Mouse (Mus musculus): ENCODE measurements around the gene Dnmbp.

The Dnmbp gene

DNA sequence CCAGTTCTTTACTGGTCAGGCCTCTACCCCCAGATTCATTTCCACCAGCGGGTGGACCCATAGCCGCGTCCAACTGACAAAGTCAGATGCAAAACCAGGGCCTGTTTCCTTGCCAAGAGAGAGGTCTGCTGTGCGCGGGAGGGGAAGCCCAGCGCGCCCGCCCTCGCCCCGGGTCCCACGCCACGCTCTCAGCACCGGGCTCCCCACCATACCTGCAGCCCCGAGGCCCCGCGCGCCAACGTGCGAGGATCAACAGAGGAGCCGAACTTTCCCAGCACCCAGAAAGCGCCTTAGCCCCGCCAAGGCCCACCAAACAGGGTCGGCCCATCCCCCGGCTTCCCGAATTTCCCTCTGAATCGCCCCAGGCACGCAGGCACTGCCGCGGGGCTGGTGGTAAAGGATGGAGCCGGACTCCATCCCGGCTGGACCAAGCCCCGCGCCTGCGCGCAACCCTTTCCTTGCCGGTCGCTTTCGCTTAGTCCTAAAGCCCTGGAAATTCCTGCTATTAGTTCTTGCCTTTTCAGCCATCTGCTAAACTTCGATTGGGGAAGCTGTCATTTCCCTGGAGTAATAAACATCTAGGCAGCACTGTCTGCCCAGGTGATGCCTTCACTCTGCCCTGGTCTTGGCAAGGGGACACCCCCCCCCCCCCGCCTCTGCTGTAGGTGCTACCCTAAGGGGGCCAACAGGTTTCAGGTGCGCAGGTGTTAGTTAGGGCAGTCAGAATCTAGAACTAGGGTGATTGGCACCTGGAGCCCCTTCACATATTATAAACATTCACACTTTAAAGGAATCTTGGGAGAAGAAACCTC is 60.4 kb downstream of the Dnmbp start:
- in situ Hi-C loops (cut with MboI): no loop called here

DNA sequence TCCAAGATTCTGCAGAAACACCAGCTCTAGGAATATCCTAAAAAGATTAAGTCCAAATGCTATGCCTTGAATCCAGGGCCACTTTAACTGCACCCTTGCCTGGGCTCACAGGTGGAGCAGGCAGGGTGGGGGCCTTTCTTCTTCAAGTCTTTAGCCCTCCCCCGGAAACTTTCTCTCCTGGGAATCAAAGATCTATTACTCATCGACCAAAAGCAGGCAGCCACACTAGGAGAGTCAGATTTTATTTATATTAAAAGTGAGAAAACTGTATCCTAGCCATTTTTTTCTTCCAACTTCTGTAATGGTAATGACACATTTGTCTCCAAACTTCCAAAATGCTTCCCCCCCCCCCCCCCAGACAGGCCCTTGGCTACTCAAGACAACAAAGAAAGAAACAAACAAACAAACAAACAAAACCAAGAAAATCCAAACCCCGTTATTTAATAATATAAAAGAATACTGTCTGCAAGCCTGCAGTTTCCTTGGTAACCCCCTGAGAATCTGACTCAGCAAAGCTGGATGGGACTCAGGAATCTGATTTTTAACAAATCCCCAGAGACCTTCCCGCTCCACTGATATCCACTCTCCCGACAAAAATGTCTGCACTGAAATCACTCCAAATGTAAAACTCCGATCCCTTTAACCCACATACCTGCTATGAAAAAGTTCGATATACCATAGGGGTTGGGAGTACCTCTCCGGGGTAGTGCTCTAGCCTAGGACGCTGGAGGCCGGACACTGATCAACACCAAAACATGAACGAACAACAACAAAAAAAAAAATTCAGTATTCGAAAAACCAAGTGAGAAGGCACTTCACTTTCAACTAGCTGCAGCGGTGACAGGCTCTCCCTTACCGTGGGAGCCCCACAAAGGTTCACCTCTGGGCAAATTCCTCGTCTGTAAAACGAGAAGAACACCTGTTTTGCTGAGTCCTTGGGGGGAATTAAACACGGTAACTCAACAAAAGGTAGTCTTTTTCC is 61.6 kb downstream of the Dnmbp start:
- in situ Hi-C loops (cut with MboI): no loop called here

DNA sequence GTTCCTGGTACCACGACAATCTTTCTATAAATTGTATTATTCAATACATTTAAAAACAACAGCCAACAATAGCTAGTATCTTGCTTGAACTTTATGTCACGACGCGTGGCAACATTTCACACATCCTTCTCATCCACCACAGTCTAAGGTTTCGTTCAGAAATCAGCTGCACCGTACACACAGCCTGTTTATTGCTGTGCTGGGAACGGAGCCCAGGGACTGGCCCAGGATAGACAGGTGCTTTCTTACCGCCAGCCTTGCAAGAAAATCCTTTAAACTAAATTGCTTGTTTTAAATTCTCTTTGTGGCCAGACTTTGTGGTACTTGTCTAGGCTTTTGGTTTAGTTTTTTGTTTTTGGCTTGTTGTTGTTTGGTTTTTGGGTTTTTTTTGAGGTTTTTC is 62.6 kb downstream of the Dnmbp start:
- in situ Hi-C loops (cut with MboI): no loop called here

DNA sequence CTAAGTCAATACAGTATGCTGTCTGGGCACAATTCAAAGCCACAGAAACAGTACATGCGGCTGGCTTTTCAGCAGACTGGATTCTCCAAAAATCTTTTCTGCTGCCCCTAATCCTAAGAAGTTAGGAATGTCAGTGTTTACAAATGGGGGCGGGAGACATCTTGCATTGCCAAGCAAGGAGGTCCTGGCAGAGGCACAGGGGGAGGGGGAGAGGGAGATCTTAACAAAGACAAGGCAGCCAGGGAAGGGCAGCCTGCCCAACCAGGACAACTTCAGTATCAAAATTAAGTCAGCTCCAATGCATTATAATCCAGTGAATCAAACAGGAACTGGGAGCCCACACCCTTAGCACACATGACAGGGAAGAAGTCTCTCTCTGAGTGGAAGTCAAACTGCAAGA is 64.0 kb downstream of the Dnmbp start:
- in situ Hi-C loops (cut with MboI): no loop called here

DNA sequence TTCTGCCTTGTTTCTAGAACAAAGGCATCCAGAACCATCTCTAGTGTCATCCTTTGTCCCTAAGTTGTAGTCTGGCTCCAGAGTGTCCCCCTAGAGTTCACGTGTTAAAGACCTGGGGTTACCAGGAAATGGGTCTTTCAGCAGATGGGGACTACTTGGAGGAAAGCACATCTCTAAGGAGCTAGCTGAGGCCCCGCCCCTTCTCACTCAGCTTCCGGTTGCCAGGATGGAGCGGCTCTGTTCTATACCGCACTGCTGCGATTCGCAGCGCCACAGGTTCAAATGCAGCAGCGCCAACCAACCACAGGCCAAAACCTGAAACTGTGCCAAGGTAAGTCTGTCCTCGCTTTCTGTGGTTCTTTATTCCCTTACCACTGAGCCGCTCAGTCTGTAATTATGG is 65.6 kb downstream of the Dnmbp start:
- in situ Hi-C loops (cut with MboI): no loop called here

GRCm38 (mm10) chr19:43870418-43870817 is 69.6 kb downstream of the Dnmbp start:
- in situ Hi-C loops (cut with MboI): no loop called here

DNA sequence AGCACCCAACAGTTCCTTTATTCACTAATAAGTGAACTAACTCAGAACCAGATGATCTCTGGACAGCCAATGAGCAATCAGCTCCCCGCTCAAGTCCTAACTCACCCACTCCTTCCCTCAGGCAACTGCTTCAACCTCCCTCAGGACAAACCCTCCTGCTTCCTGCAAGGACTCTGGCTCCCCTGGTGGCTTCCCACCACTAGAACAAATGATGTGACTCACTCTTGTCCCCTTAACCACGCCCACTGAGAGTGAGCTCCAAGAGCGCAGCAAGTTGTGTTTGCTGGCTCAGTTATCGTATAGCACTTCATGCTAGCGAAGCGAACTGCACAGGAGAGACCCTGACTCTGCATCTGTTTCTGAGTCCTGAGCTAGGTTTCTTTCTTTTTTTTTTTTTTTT is 82.6 kb downstream of the Dnmbp start:
- in situ Hi-C loops (cut with MboI): no loop called here

GRCm38 (mm10) chr19:43852837-43853545 is 87.0 kb downstream of the Dnmbp start:
- in situ Hi-C loops (cut with MboI): no loop called here

DNA sequence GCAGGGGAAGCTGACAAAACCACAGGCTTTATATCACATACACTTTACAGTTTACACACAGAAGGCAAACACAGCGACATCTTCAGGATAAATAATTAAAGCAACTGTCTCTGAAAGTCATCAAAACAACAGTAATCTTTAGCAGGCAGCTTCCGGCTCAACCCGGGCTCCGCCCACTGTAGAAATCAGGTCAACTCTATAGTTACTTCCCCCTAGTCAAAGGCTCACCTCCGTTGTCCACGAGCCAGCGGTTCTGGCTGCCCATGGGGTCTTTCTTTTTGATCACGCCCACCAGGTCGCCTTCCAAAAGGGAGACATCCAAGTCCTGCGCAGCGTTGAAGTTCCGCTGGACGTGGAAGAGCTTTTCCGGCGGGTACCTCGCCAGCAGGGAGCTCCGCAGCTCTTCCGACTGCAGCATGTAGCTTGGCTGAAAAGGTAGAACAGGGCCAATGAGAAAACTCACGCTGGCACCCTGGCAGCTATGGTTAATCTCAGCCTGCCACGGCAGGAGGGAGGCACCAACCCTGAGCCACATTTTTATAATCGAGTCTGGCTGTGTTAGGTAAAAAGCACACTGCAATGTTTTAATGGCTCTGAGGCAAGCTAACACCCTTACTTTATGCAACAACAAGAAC is 87.9 kb downstream of the Dnmbp start:
- in situ Hi-C loops (cut with MboI): no loop called here

DNA sequence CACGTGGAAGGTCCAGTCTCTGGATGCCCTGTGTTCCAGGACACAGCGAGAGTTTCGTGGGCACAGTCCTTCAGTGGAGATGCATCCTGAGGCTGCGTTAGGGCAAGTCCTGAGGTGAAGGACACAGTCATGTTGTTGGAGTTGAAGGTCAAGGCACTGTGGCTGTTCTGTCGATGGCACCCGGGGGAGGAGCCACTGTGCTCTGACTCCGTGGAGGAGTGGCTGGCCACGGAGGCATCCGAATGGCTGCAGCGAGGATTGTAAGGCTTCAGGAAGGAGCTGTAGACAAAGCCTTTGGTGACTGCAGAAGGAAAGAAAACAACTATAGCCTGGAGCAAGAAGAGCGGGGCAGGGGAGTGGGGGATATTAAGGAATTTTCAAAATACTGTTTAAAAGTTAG is 90.0 kb downstream of the Dnmbp start:
- in situ Hi-C loops (cut with MboI): no loop called here

DNA sequence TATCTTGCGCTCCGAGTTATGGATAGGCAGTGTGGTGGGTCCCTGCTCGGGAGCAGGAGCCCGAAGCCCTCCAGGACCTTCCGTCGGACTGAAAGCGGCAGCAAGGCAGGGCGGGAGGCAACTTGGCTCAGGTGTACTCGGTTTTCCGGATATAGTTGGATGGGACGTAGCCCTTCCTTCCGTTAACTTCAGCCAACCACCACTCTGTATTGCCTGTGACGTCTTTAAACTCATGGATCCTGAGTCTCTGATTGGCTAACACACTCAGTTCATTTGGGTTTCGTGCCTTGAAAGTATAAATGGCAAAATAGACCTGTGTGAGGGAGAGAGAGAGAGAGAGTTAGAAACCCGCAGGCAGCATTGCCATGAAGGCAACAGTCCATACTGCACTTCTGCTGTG is 92.0 kb downstream of the Dnmbp start:
- in situ Hi-C loops (cut with MboI): no loop called here

DNA sequence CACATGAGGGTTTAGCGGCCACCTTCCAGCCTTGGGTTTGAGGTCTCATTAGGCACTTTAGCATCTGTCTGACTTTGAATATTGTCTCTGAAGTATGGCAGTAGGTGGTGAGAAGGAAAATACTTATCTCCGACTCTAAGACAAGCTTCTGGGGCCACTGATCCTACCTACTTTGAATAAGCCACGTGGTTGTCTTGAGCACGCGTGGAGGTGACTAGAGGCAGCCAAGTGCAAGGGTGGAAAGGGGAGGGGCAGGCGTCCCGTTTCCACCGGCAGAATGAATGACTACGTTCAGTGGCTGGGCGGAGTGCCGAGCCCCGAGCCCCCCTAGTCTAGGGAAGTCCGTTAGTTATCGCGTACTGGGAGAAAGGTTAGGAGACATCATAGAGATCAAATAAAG is 92.9 kb downstream of the Dnmbp start:
- in situ Hi-C loops (cut with MboI): no loop called here

- in situ Hi-C loops (cut with MboI): no loop called here
Measured at GRCm38 (mm10) chr19:43845331-43845908, 94.6 kb downstream of the Dnmbp start.

- in situ Hi-C loops (cut with MboI): no loop called here
Measured at GRCm38 (mm10) chr19:43843184-43843583, 96.8 kb downstream of the Dnmbp start.

GRCm38 (mm10) chr19:43832425-43833069 is 107.4 kb downstream of the Dnmbp start:
- in situ Hi-C loops (cut with MboI): loop anchor here (5.0 kb wide), 1 partner anchor 125 kb away; no protein-coding TSS in a partner anchor

DNA sequence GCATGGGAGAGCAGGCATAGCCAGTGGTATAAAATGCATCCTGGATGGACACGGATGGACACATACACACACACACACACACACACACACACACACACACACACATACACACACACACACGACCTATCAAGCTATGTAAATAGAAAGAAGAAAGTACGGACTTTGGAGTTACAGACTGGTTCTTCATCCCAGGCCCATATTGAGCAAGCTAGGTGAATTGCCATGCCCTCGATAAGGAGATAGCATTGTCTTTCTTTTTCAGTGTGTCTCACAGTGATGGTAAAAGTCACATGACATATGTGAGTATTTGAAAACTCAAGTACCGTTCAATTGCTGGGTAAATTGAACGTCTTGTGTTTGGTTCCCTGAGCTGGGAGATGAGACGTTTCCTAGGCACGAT is 113.1 kb downstream of the Dnmbp start:
- in situ Hi-C loops (cut with MboI): no loop called here

- in situ Hi-C loops (cut with MboI): no loop called here
Measured at GRCm38 (mm10) chr19:43815661-43816414, 124.2 kb downstream of the Dnmbp start.

- in situ Hi-C loops (cut with MboI): no loop called here
Measured at GRCm38 (mm10) chr19:43813315-43813714, 126.7 kb downstream of the Dnmbp start.

DNA sequence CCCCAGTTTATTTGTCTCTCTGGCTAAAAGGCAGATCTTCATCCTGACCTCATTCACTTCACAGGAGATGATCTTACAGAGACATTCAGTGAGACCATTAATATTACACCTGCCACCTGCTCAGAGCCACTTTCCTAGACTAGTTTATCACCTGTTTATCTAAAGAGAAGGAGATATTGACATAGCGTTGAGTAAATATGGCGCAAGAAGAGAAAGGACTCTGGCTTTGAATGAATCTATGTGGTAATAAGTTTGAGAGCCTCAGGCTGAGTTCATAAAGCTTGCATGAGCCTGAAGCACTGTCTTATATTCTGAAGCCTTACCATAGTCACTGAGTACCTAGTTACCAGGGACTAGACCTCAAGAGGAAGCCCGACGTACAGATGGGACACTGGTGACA is 128.6 kb downstream of the Dnmbp start:
- in situ Hi-C loops (cut with MboI): no loop called here

- in situ Hi-C loops (cut with MboI): no loop called here
Measured at GRCm38 (mm10) chr19:43809331-43809730, 130.7 kb downstream of the Dnmbp start.
